Mouse (Mus musculus) 3T3-L1 (cell line): Measurements from ENCODE around the gene Ifi203.
"Not testable (repeated sequence)": the region's sequence is repeated elsewhere in the genome, so short reads cannot be mapped to it uniquely, and the experiment has no call there.

ENCODE experiments used
- DNase-seq: peaks from one replicate; pipeline ENCODE4 v3.0.0-alpha.2; 2015; ENCODE audit warnings: low read depth, low spot score

Ifi203 gene

GRCm38 (mm10) chr1:173941924-173942779 lies at the start of gene Ifi203, which contains the start of gene Mndal:
Ifi203 (minus strand) TSS chr1:173942672.
Mndal (minus strand) TSS chr1:173942491.
- peak; percentile 39 for DNase-seq

GRCm38 (mm10) chr1:173982694-173983305 lies 40.3 kb upstream of the Ifi203 start, which contains the start of gene Ifi202b:
Ifi202b (minus strand) TSS chr1:173982744.
- DNase-seq = peak; percentile 8

GRCm38 (mm10) chr1:173981038-173981437 lies 38.6 kb upstream of the Ifi203 start:
- not testable (repeated sequence) for DNase-seq

- no peak for DNase-seq
These were observed 35.1 kb upstream of the Ifi203 start for GRCm38 (mm10) chr1:173977622-173978021.

GRCm38 (mm10) chr1:173973111-173973510 lies 30.6 kb upstream of the Ifi203 start:
- peak; percentile 22 for DNase-seq

- DNase-seq = peak; percentile 17
These were observed 19.0 kb upstream of the Ifi203 start for GRCm38 (mm10) chr1:173961491-173961890.

- not testable (repeated sequence) for DNase-seq
These were observed 17.5 kb upstream of the Ifi203 start for GRCm38 (mm10) chr1:173959998-173960397.

- not testable (repeated sequence) for DNase-seq
These were observed 13.5 kb upstream of the Ifi203 start for GRCm38 (mm10) chr1:173955839-173956527.

GRCm38 (mm10) chr1:173955071-173955796 lies 12.8 kb upstream of the Ifi203 start:
- peak; percentile 92 for DNase-seq

GRCm38 (mm10) chr1:173953563-173953962 lies 11.1 kb upstream of the Ifi203 start:
- DNase-seq = peak; percentile 2

- DNase-seq = peak; percentile 1
These were observed 6.6 kb upstream of the Ifi203 start for GRCm38 (mm10) chr1:173949044-173949443.

- DNase-seq = peak; percentile 75
These were observed 251 bp upstream of the Ifi203 start for GRCm38 (mm10) chr1:173942780-173943066.

- DNase-seq = not testable (repeated sequence)
These were observed 950 bp downstream of the Ifi203 start for GRCm38 (mm10) chr1:173941522-173941921.

- not testable (repeated sequence) for DNase-seq
These were observed 23.2 kb downstream of the Ifi203 start for GRCm38 (mm10) chr1:173919279-173919678.

GRCm38 (mm10) chr1:173914559-173914958 lies 27.9 kb downstream of the Ifi203 start:
- no peak for DNase-seq

GRCm38 (mm10) chr1:173913256-173913791 lies 29.1 kb downstream of the Ifi203 start:
- peak; percentile 78 for DNase-seq

GRCm38 (mm10) chr1:173912548-173913255 lies 29.8 kb downstream of the Ifi203 start, which contains the start of gene Ifi211:
Ifi211 (minus strand) TSS chr1:173913046.
- peak; percentile 97 for DNase-seq

GRCm38 (mm10) chr1:173911808-173912464 lies 30.5 kb downstream of the Ifi203 start:
- DNase-seq = peak; percentile 60

GRCm38 (mm10) chr1:173908390-173908789 lies 34.1 kb downstream of the Ifi203 start:
- not testable (repeated sequence) for DNase-seq

GRCm38 (mm10) chr1:173905885-173906284 lies 36.6 kb downstream of the Ifi203 start:
- not testable (repeated sequence) for DNase-seq
